Mouse (Mus musculus): ENCODE data around the gene Abcg5. TPM values are rescaled to one million over a fixed set of nuclear protein-coding genes. Genes with fewer than 3 reads are reported as not detected.

Abcg5 gene
- polyA plus RNA-seq, 1 experiment, result not detected

GRCm38 (mm10) chr17:84717416-84717815, 34.6 kb upstream of the Abcg5 start:
- Histone ChIP-seq H3K27ac (ENCODE audit: insufficient read depth, low read depth, low read length) (no peak overlapping the region), H3K4me3 (ENCODE audit: insufficient read depth, low read depth, low read length) (no peak overlapping the region), H3K4me1 (ENCODE audit: control insufficient read depth, insufficient read depth, low read length) (peaks cover 12% of the 10 kb centered on the region)
- WGBS, result 83% methylated on average over 5 of the region's 5 CpGs
- no peak for TF ChIP-seq POLR2A (IDR thresholded peaks at IDR 0.05; ENCODE audit: insufficient read depth, low read depth, low read length)
- TF ChIP-seq CTCF (IDR thresholded peaks at IDR 0.05; ENCODE audit: insufficient read depth, low read depth, low read length), result no peak

- H3K27ac ChIP-seq (ENCODE audit: insufficient read depth, low read depth, low read length), result no peak overlapping the region
- peaks cover 12% of the 10 kb centered on the region for H3K4me1 ChIP-seq (ENCODE audit: control insufficient read depth, insufficient read depth, low read length)
- 81% methylated on average over 16 of the region's 16 CpGs for WGBS
- H3K4me3 ChIP-seq (ENCODE audit: insufficient read depth, low read depth, low read length), result no peak overlapping the region
- TF ChIP-seq POLR2A (IDR thresholded peaks at IDR 0.05; ENCODE audit: insufficient read depth, low read depth, low read length) (no peak), CTCF (IDR thresholded peaks at IDR 0.05; ENCODE audit: insufficient read depth, low read depth, low read length) (no peak)
Measured at GRCm38 (mm10) chr17:84716252-84716872, 33.6 kb upstream of the Abcg5 start.

- Histone ChIP-seq H3K27ac (ENCODE audit: insufficient read depth, low read depth, low read length) (no peak overlapping the region; the same call in 1 of the 2 replicates), H3K4me1 (ENCODE audit: control insufficient read depth, insufficient read depth, low read length) (peaks cover 12% of the 10 kb centered on the region), H3K4me3 (ENCODE audit: insufficient read depth, low read depth, low read length) (no peak overlapping the region)
- TF ChIP-seq POLR2A (IDR thresholded peaks at IDR 0.05; ENCODE audit: insufficient read depth, low read depth, low read length) (no peak), CTCF (IDR thresholded peaks at IDR 0.05; ENCODE audit: insufficient read depth, low read depth, low read length) (no peak)
- 48% methylated on average over 4 of the region's 4 CpGs for WGBS
Measured at GRCm38 (mm10) chr17:84714930-84715329, 32.1 kb upstream of the Abcg5 start.

DNA sequence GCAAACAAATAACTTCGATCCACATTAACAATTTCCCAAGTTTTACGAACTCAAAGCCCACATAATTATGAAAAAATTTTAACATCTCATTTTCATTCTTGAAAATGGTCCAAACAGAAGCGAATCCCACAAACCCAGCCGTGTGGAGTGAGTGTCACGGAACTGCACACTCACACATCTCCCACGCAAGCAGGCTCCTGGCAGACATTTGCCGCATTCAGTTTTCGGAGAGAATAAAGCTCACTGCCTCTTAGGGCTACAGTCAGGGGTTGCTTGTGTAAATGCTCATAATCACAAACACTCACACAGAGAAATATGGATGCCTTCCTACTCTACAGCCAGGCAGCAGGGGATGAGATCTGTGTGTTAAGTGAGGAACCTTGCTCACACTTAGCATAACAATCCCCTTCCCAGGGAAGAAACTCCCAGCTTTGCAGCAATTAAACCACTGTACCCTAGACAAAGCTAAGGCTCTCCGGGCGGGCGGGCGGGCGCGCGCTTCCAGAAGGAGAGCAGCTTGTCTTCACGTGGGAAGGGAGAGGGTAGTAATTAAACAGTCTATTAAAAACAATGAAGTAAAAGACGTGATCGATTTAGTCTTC, 30.9 kb upstream of the Abcg5 start:
- H3K4me1 ChIP-seq (ENCODE audit: control insufficient read depth, insufficient read depth, low read length), result peaks cover 20% of the 10 kb centered on the region
- TF ChIP-seq CTCF (IDR thresholded peaks at IDR 0.05; ENCODE audit: insufficient read depth, low read depth, low read length), result no peak
- no peak for TF ChIP-seq POLR2A (IDR thresholded peaks at IDR 0.05; ENCODE audit: insufficient read depth, low read depth, low read length)
- peak overlapping the region; percentile 18; the same call in 1 of the 2 replicates for H3K27ac ChIP-seq (ENCODE audit: insufficient read depth, low read depth, low read length)
- H3K4me3 ChIP-seq (ENCODE audit: insufficient read depth, low read depth, low read length), result no peak overlapping the region
- WGBS, result 27% methylated on average over 18 of the region's 18 CpGs

DNA sequence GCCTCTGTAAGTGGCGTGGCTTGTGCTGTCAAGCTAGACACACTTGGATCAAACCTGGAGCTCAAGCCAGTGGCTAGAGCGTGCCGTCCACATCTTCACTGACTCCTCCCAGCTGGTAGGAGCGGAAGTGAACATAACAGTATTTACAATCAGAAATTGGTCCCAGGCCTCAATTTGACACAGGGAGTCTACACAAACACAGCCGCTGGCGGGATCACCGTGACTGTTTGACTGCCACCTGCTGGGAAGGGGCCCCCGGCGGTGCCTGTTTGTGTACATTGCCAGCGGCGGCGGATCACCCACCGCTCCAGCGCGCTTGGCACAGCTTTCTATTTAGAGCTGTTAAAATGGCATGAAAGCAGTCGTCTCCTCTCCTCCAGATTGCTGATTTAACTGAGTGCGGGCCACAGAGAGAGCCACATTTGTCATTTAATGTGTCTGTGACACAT, 26.6 kb upstream of the Abcg5 start:
- H3K4me1 ChIP-seq (ENCODE audit: control insufficient read depth, insufficient read depth, low read length), result peaks cover 17% of the 10 kb centered on the region
- WGBS, result 17% methylated on average over 17 of the region's 17 CpGs
- peak overlapping the region; percentile 58 for H3K27ac ChIP-seq (ENCODE audit: insufficient read depth, low read depth, low read length)
- no peak for TF ChIP-seq CTCF (IDR thresholded peaks at IDR 0.05; ENCODE audit: insufficient read depth, low read depth, low read length)
- H3K4me3 ChIP-seq (ENCODE audit: insufficient read depth, low read depth, low read length), result no peak overlapping the region

DNA sequence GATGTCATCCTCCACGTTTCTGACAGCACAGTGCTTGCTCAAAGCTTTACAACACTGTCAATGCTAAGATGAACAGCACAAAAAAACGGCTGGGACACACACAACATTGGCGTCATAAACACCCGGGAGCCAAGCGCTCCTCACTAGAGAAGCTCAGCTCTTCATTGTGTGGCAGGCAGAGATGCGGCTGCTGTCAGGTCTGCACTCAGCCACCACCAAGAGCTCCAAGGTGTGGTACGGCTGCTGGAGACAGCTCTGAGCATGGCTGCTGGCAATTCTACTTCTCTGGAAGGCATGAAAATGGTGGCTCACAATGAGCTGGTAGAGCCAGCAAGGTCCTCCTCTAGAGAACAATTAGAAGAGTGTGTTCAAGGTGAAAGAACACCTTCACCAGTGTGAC, 26.0 kb upstream of the Abcg5 start:
- no peak overlapping the region for H3K27ac ChIP-seq (ENCODE audit: insufficient read depth, low read depth, low read length)

GRCm38 (mm10) chr17:84707407-84707806, 24.6 kb upstream of the Abcg5 start:
- WGBS, result 79% methylated on average over 4 of the region's 4 CpGs
- Histone ChIP-seq H3K27ac (ENCODE audit: insufficient read depth, low read depth, low read length) (no peak overlapping the region), H3K4me1 (ENCODE audit: control insufficient read depth, insufficient read depth, low read length) (peaks cover 17% of the 10 kb centered on the region), H3K4me3 (ENCODE audit: insufficient read depth, low read depth, low read length) (no peak overlapping the region)
- no peak for TF ChIP-seq POLR2A (IDR thresholded peaks at IDR 0.05; ENCODE audit: insufficient read depth, low read depth, low read length)
- no peak for TF ChIP-seq CTCF (IDR thresholded peaks at IDR 0.05; ENCODE audit: insufficient read depth, low read depth, low read length)

More for the DNA sequence above, 26.0 kb upstream of the Abcg5 start:
- whole genome bisulfite sequencing, result 69% methylated on average over 7 of the region's 7 CpGs
- H3K4me1 ChIP-seq (ENCODE audit: control insufficient read depth, insufficient read depth, low read length), result peaks cover 15% of the 10 kb centered on the region
- no peak for TF ChIP-seq CTCF (IDR thresholded peaks at IDR 0.05; ENCODE audit: insufficient read depth, low read depth, low read length)
- TF ChIP-seq POLR2A (IDR thresholded peaks at IDR 0.05; ENCODE audit: insufficient read depth, low read depth, low read length), result no peak
- no peak overlapping the region for H3K4me3 ChIP-seq (ENCODE audit: insufficient read depth, low read depth, low read length)

DNA sequence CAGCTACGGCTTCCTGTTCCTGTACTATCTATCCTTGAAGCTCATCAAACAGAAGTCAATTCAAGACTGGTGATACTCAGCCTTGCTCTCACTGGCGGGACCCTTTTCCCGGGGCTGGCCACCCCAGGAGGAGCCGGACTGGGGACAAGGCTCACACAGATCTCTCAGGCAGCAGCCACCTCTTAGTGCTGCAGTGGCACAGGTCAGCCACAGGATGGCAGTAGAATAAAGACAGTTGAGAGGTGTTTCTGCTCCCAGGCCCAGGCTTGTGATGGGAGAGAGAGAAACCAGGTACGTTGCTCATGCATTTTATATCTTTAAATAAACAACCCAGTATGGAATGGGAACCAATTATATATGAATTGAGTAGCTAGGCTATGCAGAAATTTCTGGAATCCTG, 15.9 kb upstream of the Abcg5 start:
- 19% methylated on average over 5 of the region's 5 CpGs for WGBS
- Histone ChIP-seq H3K4me3 (ENCODE audit: insufficient read depth, low read depth, low read length) (no peak overlapping the region), H3K27ac (ENCODE audit: insufficient read depth, low read depth, low read length) (no peak overlapping the region), H3K4me1 (ENCODE audit: control insufficient read depth, insufficient read depth, low read length) (peaks cover 4% of the 10 kb centered on the region; the same call in 1 of the 2 replicates)
- TF ChIP-seq POLR2A (IDR thresholded peaks at IDR 0.05; ENCODE audit: insufficient read depth, low read depth, low read length) (no peak), CTCF (IDR thresholded peaks at IDR 0.05; ENCODE audit: insufficient read depth, low read depth, low read length) (peak; percentile 59)

DNA sequence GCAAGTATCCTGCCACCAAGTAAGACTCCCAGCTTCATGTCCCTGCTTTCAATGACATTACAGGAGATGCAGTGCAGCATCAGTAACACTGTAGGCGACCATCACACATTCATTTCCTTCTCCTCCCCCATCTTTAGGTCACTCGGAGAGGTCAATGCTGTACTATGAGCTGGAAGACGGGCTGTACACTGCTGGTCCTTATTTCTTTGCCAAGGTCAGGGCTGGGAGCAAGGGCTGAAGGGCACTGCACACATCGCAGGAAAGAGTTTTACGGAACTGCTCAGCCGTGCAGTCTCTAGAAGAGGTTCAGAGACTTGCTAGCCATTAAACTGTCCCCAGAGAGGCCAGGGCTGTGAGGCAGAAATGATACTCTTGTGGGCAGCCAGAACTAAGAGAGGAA, 13.7 kb upstream of the Abcg5 start:
- Histone ChIP-seq H3K4me1 (ENCODE audit: control insufficient read depth, insufficient read depth, low read length) (peaks cover under 1% of the 10 kb centered on the region; the same call in 1 of the 2 replicates), H3K4me3 (ENCODE audit: insufficient read depth, low read depth, low read length) (no peak overlapping the region), H3K27ac (ENCODE audit: insufficient read depth, low read depth, low read length) (no peak overlapping the region)
- no peak for TF ChIP-seq CTCF (IDR thresholded peaks at IDR 0.05; ENCODE audit: insufficient read depth, low read depth, low read length)
- 84% methylated on average over 6 of the region's 6 CpGs for WGBS
